Mouse (Mus musculus): ENCODE results near the gene Dapp1. TPM values are rescaled to one million over a fixed set of nuclear protein-coding genes. Genes with fewer than 3 reads are reported as not detected.
"Not testable (repeated sequence)": the region's sequence is repeated elsewhere in the genome, so short reads cannot be mapped to it uniquely, and the experiment has no call there.

Gene Dapp1
- polyA plus RNA-seq, 1 experiment from 2014 or later, result 3.5 TPM

DNA sequence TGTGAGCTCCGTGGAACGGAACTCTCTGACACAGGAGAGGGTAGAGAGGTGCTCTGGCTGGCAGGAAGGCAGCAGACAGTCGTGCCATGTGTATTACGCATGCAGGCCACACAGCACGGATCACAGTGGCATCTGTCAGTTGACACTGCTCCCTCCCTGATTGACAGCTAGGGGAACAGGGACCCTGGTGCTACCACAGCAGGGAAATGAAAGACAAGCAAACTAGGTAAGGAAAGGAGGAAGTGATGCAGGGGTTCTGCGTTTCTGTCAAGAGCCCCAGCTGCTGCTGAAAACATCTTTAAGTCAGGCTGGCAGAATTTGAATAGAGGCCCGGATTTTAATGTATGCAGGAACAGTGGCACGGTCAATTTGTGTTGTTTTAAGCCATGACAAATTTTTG lies 17.8 kb downstream of the Dapp1 start:
- WGBS, result 81% methylated on average over 8 of the region's 8 CpGs
- H3K9me3 ChIP-seq, result no peaks in the 10 kb centered on the region
- no peaks in the 10 kb centered on the region for H3K27me3 ChIP-seq (ENCODE audit: poor library complexity, severe bottlenecking)
- H3K4me3 ChIP-seq, result no peak overlapping the region
- H3K27ac ChIP-seq, result no peak overlapping the region
- no peaks in the 10 kb centered on the region for H3K4me1 ChIP-seq
- DNase-seq (ENCODE audit: extremely low spot score, low spot score), result no peak
- no peaks in the 10 kb centered on the region for H3K36me3 ChIP-seq (replicated peaks)

DNA sequence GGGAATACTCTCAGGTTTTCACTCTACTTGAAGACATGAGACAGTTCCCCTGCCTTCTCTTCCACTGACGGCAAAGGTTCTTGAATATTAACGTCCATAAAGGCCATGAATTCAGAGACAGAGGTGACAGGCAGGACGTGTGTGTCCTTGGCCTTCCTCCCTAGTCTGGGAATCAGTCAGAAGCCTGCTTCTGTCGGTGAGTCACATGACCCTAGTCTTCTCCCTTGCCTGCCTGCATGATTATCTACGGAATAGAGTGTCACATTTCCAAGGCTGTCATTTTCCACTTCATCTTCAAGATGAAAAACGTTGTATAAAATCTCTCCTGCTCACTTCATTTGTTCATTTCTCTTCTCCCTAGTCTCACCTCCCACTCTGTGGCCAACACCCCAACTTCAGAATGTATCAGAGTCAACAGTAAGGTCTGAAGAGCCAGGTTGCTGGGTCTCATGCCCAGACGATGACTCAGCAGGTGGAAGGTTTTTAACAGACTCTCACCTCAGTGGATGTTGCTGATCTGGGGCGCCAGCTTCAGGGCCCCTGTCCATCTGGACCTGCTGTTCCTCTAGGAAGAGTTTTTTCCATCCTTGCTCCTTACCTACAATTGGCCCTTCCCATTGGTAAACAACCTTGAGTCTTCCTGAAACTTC lies 19.5 kb downstream of the Dapp1 start:
- WGBS, result 72% methylated on average over 8 of the region's 8 CpGs
- Histone ChIP-seq H3K4me1 (no peaks in the 10 kb centered on the region), H3K4me3 (no peak overlapping the region), H3K36me3 (replicated peaks) (no peaks in the 10 kb centered on the region), H3K27ac (no peak overlapping the region), H3K27me3 (ENCODE audit: poor library complexity, severe bottlenecking) (no peaks in the 10 kb centered on the region), H3K9me3 (no peaks in the 10 kb centered on the region)
- DNase-seq (ENCODE audit: extremely low spot score, low spot score), result no peak

DNA sequence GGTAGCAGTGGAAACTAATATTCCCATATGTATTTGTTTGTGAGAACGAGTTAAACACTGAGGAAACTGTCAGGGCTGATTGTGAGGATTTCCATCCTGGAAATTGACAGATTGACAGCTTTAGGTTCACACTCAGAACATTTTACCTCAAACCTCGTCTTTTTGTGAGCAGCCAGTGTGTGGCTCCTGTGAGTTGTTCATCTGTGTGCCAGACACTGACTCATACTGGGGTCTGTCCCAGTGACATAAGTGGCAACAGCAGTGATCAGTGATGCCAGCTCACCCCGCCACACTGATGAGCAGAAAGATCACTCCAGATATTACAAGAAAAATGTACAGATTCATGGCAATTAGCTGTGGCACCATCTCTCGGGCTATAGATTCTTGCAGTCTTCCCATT lies 21.9 kb downstream of the Dapp1 start:
- H3K36me3 ChIP-seq (replicated peaks), result no peaks in the 10 kb centered on the region
- H3K4me3 ChIP-seq, result no peak overlapping the region
- no peaks in the 10 kb centered on the region for H3K9me3 ChIP-seq
- DNase-seq (ENCODE audit: extremely low spot score, low spot score), result no peak
- no peak overlapping the region for H3K27ac ChIP-seq
- WGBS, result 85% methylated on average over 4 of the region's 4 CpGs
- H3K4me1 ChIP-seq, result peaks cover 15% of the 10 kb centered on the region
- no peaks in the 10 kb centered on the region for H3K27me3 ChIP-seq (ENCODE audit: poor library complexity, severe bottlenecking)

- no peak overlapping the region for H3K27ac ChIP-seq
- H3K36me3 ChIP-seq (replicated peaks), result no peaks in the 10 kb centered on the region
- H3K4me3 ChIP-seq, result no peak overlapping the region
- peaks cover 18% of the 10 kb centered on the region for H3K4me1 ChIP-seq
- no peaks in the 10 kb centered on the region for H3K27me3 ChIP-seq (ENCODE audit: poor library complexity, severe bottlenecking)
- DNase-seq (ENCODE audit: extremely low spot score, low spot score), result no peak
- no peaks in the 10 kb centered on the region for H3K9me3 ChIP-seq
- 94% methylated on average over 4 of the region's 4 CpGs for WGBS
Measured at GRCm38 (mm10) chr3:137958352-137958751, 23.0 kb downstream of the Dapp1 start.

DNA sequence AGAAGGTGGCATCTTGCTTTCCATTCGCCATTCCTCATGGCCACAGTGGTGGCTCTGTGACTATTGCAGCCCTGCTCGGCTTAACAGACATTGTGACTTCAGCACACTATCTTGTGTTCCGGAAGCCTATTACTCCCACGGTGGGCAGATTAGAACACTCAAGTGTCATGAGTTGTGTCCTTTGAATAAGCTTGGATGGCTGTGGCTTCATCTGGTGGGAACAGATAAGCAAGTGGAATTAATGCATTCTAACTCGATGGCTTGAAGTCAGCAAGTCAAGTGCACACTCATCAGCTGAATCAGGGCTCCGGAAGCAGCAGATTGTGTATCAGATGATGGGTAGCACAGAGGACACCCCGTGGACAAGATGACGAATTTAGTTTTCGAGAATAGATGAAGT lies 23.5 kb downstream of the Dapp1 start:
- no peak for DNase-seq (ENCODE audit: extremely low spot score, low spot score)
- 92% methylated on average over 9 of the region's 9 CpGs for WGBS

DNA sequence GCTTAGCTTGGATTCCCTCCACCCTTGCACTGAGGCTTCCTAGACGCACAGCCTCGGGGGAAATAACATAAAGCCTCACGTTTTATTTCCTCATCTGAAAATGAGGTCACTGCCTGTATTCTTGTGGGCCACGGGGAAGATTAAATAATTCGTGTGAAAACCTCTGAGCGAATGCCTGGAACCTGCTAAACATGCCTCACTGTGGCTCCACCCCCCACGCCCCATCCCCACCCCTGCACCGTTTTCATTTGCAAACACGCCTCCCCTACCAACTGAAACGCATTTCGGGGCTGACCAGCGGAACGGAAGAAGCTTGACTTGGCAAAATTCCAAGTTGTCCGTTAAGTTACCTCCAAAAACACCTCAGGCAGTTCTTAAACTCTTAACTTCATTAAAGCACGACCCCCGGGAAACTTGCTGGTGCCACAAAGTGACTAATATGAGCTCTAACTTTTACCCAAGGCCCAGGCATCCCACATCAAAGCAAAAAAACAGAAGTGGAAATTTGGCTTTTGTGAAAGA lies 25.7 kb downstream of the Dapp1 start:
- H3K27me3 ChIP-seq (ENCODE audit: poor library complexity, severe bottlenecking), result no peaks in the 10 kb centered on the region
- WGBS, result 25% methylated on average over 16 of the region's 16 CpGs
- H3K9me3 ChIP-seq, result no peaks in the 10 kb centered on the region
- DNase-seq (ENCODE audit: extremely low spot score, low spot score), result peak; percentile 23
- peaks cover 35% of the 10 kb centered on the region for H3K4me1 ChIP-seq
- H3K36me3 ChIP-seq (replicated peaks), result no peaks in the 10 kb centered on the region
- H3K4me3 ChIP-seq, result peak overlapping the region; percentile 11
- H3K27ac ChIP-seq, result peak overlapping the region; percentile 35; the same call in 1 of the 2 replicates

More for the DNA sequence above, 23.5 kb downstream of the Dapp1 start:
- H3K27ac ChIP-seq, result no peak overlapping the region
- no peaks in the 10 kb centered on the region for H3K9me3 ChIP-seq
- H3K27me3 ChIP-seq (ENCODE audit: poor library complexity, severe bottlenecking), result no peaks in the 10 kb centered on the region
- H3K4me1 ChIP-seq, result peaks cover 23% of the 10 kb centered on the region
- no peaks in the 10 kb centered on the region for H3K36me3 ChIP-seq (replicated peaks)
- H3K4me3 ChIP-seq, result no peak overlapping the region

GRCm38 (mm10) chr3:137954256-137954916 lies 27.0 kb downstream of the Dapp1 start:
- no peaks in the 10 kb centered on the region for H3K27me3 ChIP-seq (ENCODE audit: poor library complexity, severe bottlenecking)
- DNase-seq (ENCODE audit: extremely low spot score, low spot score), result no peak
- peaks cover 35% of the 10 kb centered on the region for H3K4me1 ChIP-seq
- H3K36me3 ChIP-seq (replicated peaks), result no peaks in the 10 kb centered on the region
- H3K4me3 ChIP-seq, result no peak overlapping the region
- H3K27ac ChIP-seq, result no peak overlapping the region
- H3K9me3 ChIP-seq, result no peaks in the 10 kb centered on the region
- WGBS, result 71% methylated on average over 23 of the region's 23 CpGs

- no peak for DNase-seq (ENCODE audit: extremely low spot score, low spot score)
Measured at GRCm38 (mm10) chr3:137952914-137953880, 28.1 kb downstream of the Dapp1 start.

GRCm38 (mm10) chr3:137952225-137952913 lies 29.0 kb downstream of the Dapp1 start:
- H3K36me3 ChIP-seq (replicated peaks), result no peaks in the 10 kb centered on the region
- WGBS, result 74% methylated on average over 4 of the region's 4 CpGs
- no peak for DNase-seq (ENCODE audit: extremely low spot score, low spot score)
- peaks cover 35% of the 10 kb centered on the region for H3K4me1 ChIP-seq
- no peak overlapping the region for H3K4me3 ChIP-seq
- H3K27me3 ChIP-seq (ENCODE audit: poor library complexity, severe bottlenecking), result no peaks in the 10 kb centered on the region
- no peaks in the 10 kb centered on the region for H3K9me3 ChIP-seq
- 0 out of 2 replicates have a peak overlapping the region, but pooled peaks have one; percentile 13 for H3K27ac ChIP-seq

More at GRCm38 (mm10) chr3:137952914-137953880, 28.1 kb downstream of the Dapp1 start:
- peaks cover 35% of the 10 kb centered on the region for H3K4me1 ChIP-seq
- no peaks in the 10 kb centered on the region for H3K9me3 ChIP-seq
- no peaks in the 10 kb centered on the region for H3K36me3 ChIP-seq (replicated peaks)
- no peak overlapping the region for H3K27ac ChIP-seq
- 85% methylated on average over 14 of the region's 14 CpGs for WGBS
- H3K4me3 ChIP-seq, result no peak overlapping the region
- no peaks in the 10 kb centered on the region for H3K27me3 ChIP-seq (ENCODE audit: poor library complexity, severe bottlenecking)

GRCm38 (mm10) chr3:137951819-137952218 lies 29.5 kb downstream of the Dapp1 start:
- Histone ChIP-seq H3K27me3 (ENCODE audit: poor library complexity, severe bottlenecking) (no peaks in the 10 kb centered on the region), H3K9me3 (no peaks in the 10 kb centered on the region), H3K36me3 (replicated peaks) (no peaks in the 10 kb centered on the region), H3K4me3 (no peak overlapping the region), H3K4me1 (peaks cover 35% of the 10 kb centered on the region), H3K27ac (0 out of 2 replicates have a peak overlapping the region, but pooled peaks have one; percentile 13)
- WGBS, result 58% methylated on average over 7 of the region's 7 CpGs
- DNase-seq (ENCODE audit: extremely low spot score, low spot score), result no peak

DNA sequence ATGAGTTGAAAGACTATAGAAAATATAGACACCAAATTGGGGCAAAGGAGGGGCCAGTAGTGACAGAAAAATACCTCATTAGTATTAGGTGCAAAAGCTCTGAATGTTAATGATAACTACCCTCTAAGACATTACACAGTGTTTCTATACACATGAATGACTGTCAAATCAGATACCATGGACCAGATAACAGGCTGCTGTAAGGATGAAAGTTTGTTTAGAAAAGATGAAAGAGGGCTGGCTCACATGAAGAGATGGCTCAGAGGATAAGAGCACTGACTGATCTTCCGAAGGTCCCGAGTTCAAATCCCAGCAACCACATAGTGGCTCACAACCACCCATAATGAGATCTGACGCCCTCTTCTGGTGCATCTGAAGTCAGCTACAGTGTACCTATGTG lies 30.0 kb downstream of the Dapp1 start:
- WGBS, result 96% methylated on average over 3 of the region's 3 CpGs
- H3K4me3 ChIP-seq; H3K36me3 ChIP-seq (replicated peaks); H3K9me3 ChIP-seq; DNase-seq (ENCODE audit: extremely low spot score, low spot score); H3K27me3 ChIP-seq (ENCODE audit: poor library complexity, severe bottlenecking); H3K27ac ChIP-seq: not testable (repeated sequence)
- peaks cover 35% of the 10 kb centered on the region for H3K4me1 ChIP-seq

Measured in forebrain, embryonic 10.5 days (tissue).